Mouse (Mus musculus) heart, adult 2 months (tissue): ENCODE results near the gene Gnaq. TPM values are rescaled to one million over a fixed set of nuclear protein-coding genes. Genes with fewer than 3 reads are reported as not detected.

ENCODE experiments used
- DNase-seq, 2 experiments: peaks; one replicate each; pipeline ENCODE4 v3.0.0; 2021
- H3K27ac ChIP-seq: fragments of 200-600 bp; 2 replicates; pipeline ENCODE4 v1.8.1; 2022
- H3K27me3 ChIP-seq: fragments of 200-500 bp; 2 replicates; pipeline ENCODE4 v1.6.1; 2012; ENCODE audit warnings: mild to moderate bottlenecking, low read length, inconsistent platforms, mixed read lengths; ENCODE audit not compliant: control insufficient read depth, insufficient read depth
- H3K36me3 ChIP-seq: fragments of 200-500 bp; 2 replicates; pipeline ENCODE4 v1.6.1; 2012; ENCODE audit warnings: low read length, inconsistent platforms; ENCODE audit not compliant: control insufficient read depth, insufficient read depth
- H3K4me1 ChIP-seq: fragments of 200-500 bp; 2 replicates; pipeline ENCODE4 v1.6.1; 2011; ENCODE audit warnings: low read length; ENCODE audit not compliant: control insufficient read depth, insufficient read depth
- H3K4me3 ChIP-seq: fragments of 200-600 bp; 2 replicates; pipeline ENCODE4 v1.8.1; 2022
- H3K79me2 ChIP-seq: fragments of 200-500 bp; replicated peaks from 2 replicates; pipeline ENCODE4 v1.6.1; 2012; ENCODE audit warnings: mild to moderate bottlenecking, inconsistent platforms, low read length, moderate library complexity, mixed read lengths; ENCODE audit not compliant: control insufficient read depth, insufficient read depth
- H3K9ac ChIP-seq: fragments of 200-500 bp; 2 replicates; pipeline ENCODE4 v1.6.1; 2012; ENCODE audit warnings: low read depth, mild to moderate bottlenecking, control low read depth, inconsistent platforms, low read length, mixed read lengths
- CTCF ChIP-seq: fragments of 200-600 bp; IDR thresholded peaks from 2 replicates; pipeline ENCODE4 v1.8.1; 2022; ENCODE audit warnings: antibody characterized with exemption, mild to moderate bottlenecking, moderate library complexity
- EP300 ChIP-seq: fragments of 200-500 bp; IDR thresholded peaks from 2 replicates; pipeline ENCODE4 v1.6.1; 2011; ENCODE audit warnings: low read depth, low read length, control low read depth; ENCODE audit not compliant: insufficient read depth
- POLR2A ChIP-seq: fragments of 200-500 bp; IDR thresholded peaks from 2 replicates; pipeline ENCODE4 v1.6.1; 2011; ENCODE audit warnings: mild to moderate bottlenecking, low read depth, low read length, control low read depth; ENCODE audit not compliant: insufficient read depth
- WGBS: fragments of 180-500 bp; shearing (Covaris S2); methylation state at CpG from one replicate; pipeline ENCODE4 v1.1.7; 2018; 5-methylcytosine and 5-hydroxymethylcytosine counted together
- intact Hi-C: fragments of 180-260 bp; cut with DNase I; formaldehyde crosslinking; loops from one replicate; pipeline ENCODE4 v1.15.1; 2025
- polyA plus RNA-seq: library from polyadenylated mRNA; depleted of rRNA; stranded (reverse); fragments of >200 nt; gene quantifications from 2 replicates; pipeline ENCODE4 v1.2.3, GENCODE M21; 2012
- total RNA-seq, 2 experiments: library from RNA; stranded (reverse); gene quantifications; 2 replicates each; pipeline ENCODE4 v1.2.3; 2021

Gnaq gene
- total and polyA plus RNA-seq, 3 experiments = 8.4 to 23.4 (median 23.1) TPM

DNA sequence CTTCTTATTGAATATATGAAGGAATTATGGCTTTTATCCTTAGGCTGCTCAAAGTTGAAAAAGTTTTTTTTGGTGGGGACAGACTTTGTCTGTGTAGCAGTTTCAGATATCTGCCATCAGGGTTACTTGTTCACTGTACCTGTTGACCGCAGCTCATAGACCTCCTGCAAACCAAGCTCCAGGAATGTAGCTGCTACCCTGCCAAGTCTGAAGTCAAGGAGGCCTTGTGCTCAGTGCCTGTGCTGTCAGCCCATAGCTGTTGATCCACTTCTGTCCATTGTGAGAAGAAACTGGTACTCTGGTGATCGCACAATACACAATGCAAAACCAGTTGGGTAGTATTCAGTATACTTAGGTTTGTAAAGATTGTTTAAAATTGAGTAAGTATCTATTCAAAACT, 68.7 kb downstream of the Gnaq start:
- 75% methylated on average over 2 of the region's 2 CpGs for WGBS
- peaks cover 13% of the 10 kb centered on the region for H3K4me1 ChIP-seq

DNA sequence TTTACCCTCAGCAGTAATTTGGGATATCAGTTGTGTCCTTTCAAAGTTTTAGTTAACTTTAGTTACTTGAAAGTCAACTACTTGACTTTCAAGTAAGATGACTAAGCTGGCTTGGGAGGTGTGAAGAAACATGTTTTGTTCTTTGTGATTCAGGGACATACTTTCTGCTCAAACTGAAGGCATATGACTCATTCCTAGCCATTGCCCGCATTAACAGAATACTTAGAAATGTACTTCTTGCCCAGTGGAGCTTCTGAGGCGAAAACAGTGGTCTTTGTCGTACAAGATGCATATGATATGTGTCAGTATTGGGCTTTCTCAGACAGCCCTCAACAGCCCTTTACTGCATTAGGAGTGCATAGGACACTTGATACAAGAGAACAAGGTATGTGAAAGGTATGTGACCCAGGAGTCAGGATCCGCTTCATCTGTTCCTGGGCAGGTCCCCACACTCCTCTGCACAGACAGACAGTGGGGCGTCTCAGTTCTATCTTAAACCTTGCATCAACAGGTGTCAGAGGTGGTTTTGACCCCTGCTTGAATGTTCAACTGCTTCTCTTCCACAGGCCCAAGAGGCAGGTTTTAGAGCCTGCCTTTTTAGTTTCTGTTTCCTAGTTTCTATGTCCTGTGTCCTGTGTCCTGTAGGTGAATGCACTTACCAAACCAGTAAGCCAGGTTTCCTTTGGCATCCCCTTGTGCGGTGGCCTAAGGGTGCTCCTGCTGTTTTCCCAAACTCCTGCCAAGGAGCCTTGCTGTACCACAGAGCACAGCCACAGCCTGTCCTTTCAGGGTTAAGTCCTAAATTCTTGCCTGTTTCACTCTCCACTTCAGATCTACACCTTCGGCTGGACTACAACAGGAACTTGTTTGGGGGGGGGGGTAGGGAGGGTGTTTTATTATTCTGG, 72.4 kb downstream of the Gnaq start:
- Histone ChIP-seq H3K4me1 (peaks cover 11% of the 10 kb centered on the region), H3K4me3 (no peak overlapping the region), H3K9ac (no peak overlapping the region), H3K27me3 (no peaks in the 10 kb centered on the region), H3K27ac (no peak overlapping the region), H3K79me2 (peaks cover 13% of the 10 kb centered on the region), H3K36me3 (peaks cover under 1% of the 10 kb centered on the region)
- intact Hi-C loops = no loop called here
- WGBS = 79% methylated on average over 7 of the region's 7 CpGs
- DNase-seq = no peak
- TF ChIP-seq EP300 = no peak
- TF ChIP-seq CTCF = no peak
- TF ChIP-seq POLR2A = no peak

More for the DNA sequence above, 68.7 kb downstream of the Gnaq start:
- TF ChIP-seq CTCF = no peak
- Histone ChIP-seq H3K36me3 (peaks cover 7% of the 10 kb centered on the region), H3K9ac (no peak overlapping the region), H3K27me3 (no peaks in the 10 kb centered on the region), H3K4me3 (no peak overlapping the region), H3K27ac (no peak overlapping the region), H3K79me2 (peaks cover 10% of the 10 kb centered on the region)
- intact Hi-C loops = no loop called here
- no peak for DNase-seq

DNA sequence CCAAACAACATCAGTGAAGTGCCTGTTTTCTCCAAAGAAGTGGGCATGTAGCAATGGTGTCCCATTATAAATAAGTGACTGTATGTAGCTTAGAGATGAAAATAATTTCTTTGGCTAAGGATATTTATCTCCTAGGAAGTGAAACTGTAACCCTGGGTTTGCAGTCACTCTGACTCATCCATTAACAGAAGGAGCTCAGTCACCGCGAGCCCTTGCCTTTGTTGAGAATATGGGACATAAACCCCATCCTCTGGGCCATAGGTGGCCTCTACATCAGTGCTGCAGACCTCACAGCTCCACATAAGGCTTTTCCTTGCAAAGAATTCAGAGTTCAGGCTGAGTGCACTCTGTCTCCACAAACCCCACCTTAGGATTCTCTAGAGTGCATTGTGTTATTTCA, 77.0 kb downstream of the Gnaq start:
- Histone ChIP-seq H3K79me2 (peaks cover 11% of the 10 kb centered on the region), H3K9ac (no peak overlapping the region), H3K36me3 (peaks cover 1% of the 10 kb centered on the region), H3K4me1 (peaks cover 11% of the 10 kb centered on the region), H3K4me3 (no peak overlapping the region), H3K27ac (no peak overlapping the region), H3K27me3 (no peaks in the 10 kb centered on the region)
- DNase-seq = no peak
- intact Hi-C loops = no loop called here
- TF ChIP-seq CTCF = no peak
- TF ChIP-seq EP300 = no peak
- no peak for TF ChIP-seq POLR2A
- 81% methylated on average over 2 of the region's 2 CpGs for WGBS

DNA sequence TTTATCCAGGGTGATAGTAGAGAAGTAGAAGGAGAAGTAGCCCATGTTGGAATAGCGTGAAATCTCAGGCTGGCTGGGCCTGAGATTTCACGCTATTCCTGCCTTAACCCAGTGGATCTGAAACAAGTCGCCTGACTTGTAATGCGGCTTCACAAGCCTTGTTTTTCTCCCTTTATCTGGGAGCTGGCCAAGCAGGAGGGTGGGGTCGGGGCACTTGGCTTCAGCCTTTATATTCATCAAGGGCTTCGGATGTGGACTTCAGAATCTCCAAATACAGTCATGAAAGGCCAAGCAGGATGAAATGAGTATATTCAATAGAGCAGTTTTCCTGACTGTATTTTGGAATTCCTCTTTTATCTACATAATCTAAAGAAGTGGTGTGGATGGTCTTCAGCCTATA, 82.3 kb downstream of the Gnaq start:
- H3K9ac ChIP-seq = no peak overlapping the region
- peaks cover 4% of the 10 kb centered on the region for H3K79me2 ChIP-seq
- intact Hi-C loops = no loop called here
- TF ChIP-seq POLR2A (no peak), EP300 (no peak), CTCF (no peak)
- H3K4me3 ChIP-seq = no peak overlapping the region
- peaks cover 11% of the 10 kb centered on the region for H3K36me3 ChIP-seq
- peak; percentile 81 to 82 for DNase-seq
- 19% methylated on average over 6 of the region's 6 CpGs for WGBS
- peak overlapping the region; percentile 70 for H3K27ac ChIP-seq
- H3K4me1 ChIP-seq = peaks cover 6% of the 10 kb centered on the region
- no peaks in the 10 kb centered on the region for H3K27me3 ChIP-seq

DNA sequence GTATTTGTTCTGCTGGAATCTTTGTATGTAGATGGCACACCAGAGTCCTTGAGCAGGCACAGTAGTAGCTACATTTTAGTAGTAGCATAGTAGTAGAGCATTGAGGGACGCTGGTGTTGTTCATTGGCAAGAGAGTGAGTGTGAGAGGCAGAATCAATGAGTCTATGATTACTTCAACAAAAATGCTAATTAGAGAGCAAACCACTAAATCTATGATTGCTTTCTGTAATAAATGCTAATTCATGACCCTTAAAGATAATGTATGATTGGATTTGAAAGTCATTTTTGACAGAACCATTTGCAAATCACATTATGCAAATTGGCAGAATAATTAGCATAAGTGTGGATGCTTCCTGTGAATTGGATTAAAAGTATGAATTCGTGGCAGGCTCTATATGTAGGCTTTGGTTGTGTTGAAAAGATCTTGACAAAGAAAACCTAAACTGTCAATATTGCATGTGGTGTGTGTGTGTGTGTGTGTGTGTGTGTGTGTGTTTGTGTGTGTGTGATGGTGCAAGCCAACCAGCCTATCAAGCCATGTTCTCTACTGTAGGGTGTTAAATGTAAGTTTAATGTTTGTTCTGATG, 82.9 kb downstream of the Gnaq start:
- H3K27ac ChIP-seq = peak overlapping the region; percentile 70
- peaks cover 11% of the 10 kb centered on the region for H3K36me3 ChIP-seq
- intact Hi-C loops = no loop called here
- no peak overlapping the region for H3K4me3 ChIP-seq
- peaks cover 6% of the 10 kb centered on the region for H3K4me1 ChIP-seq
- H3K79me2 ChIP-seq = peaks cover 3% of the 10 kb centered on the region
- no peaks in the 10 kb centered on the region for H3K27me3 ChIP-seq
- TF ChIP-seq POLR2A (no peak), EP300 (no peak), CTCF (no peak)
- WGBS = 83% methylated on average over 2 of the region's 2 CpGs
- no peak for DNase-seq
- no peak overlapping the region for H3K9ac ChIP-seq

DNA sequence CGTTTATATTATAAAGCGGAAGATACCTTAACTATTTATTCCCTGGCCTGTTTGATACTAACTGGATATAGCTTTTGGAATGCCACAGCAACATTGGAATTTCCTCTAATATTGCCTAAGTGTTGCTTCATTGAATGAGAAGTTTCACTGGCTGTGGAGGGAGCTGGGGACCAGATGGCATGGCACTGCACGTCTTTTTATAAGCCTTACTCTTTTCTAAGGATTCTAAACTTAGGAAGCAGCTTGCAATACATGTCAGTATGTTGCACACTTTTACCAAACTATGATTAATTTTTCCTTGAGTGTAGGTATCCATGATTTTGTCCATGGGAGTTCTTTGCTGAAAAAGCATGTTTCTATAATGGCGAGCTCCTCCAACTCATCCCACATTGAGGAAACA, 87.3 kb downstream of the Gnaq start:
- H3K36me3 ChIP-seq = peaks cover 26% of the 10 kb centered on the region
- no peak for DNase-seq
- H3K4me1 ChIP-seq = peaks cover 21% of the 10 kb centered on the region
- intact Hi-C loops = loop anchor here (5.0 kb wide), 2 partner anchors 42 to 88 kb away; partner anchors contain the start of gene Gnaq
- TF ChIP-seq CTCF = no peak
- TF ChIP-seq POLR2A = no peak
- no peak for TF ChIP-seq EP300
- no peak overlapping the region for H3K4me3 ChIP-seq
- H3K9ac ChIP-seq = no peak overlapping the region
- H3K27ac ChIP-seq = no peak overlapping the region
- H3K79me2 ChIP-seq = peaks cover 3% of the 10 kb centered on the region
- H3K27me3 ChIP-seq = no peaks in the 10 kb centered on the region
- WGBS = 81% methylated on average over 4 of the region's 4 CpGs
